Mouse (Mus musculus): ENCODE data around the gene Gm47996.
"Not testable (repeated sequence)": the region's sequence is repeated elsewhere in the genome, so short reads cannot be mapped to it uniquely, and the experiment has no call there.

The Gm47996 gene

GRCm38 (mm10) chr1:151209824-151210355 is at the start of gene Gm47996:
Gene Gm47996, plus strand, starts transcription at chr1:151210131.
- DNase-seq (ENCODE audit: low read depth in 1 of 2, low spot score in 2 of 2), result not testable (repeated sequence)

DNA sequence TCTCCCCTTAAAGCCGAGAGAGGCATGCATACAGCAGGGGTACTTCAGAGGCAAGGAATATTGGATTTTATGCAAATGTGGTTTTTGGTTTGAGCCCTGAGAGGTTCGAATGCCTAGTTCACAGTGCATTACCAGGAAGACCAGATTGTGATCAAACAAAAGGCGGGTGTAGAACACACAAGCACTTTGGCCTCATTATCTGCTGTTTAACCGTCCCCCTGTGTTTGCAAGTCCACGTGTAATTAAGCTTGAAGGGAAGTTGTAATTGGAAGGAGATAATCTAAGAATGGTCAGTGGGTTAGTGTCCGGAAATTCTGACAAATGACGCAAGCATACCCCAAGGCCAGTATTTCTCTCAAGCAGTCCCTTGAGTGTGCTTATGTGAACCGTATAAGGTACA is 43.9 kb upstream of the Gm47996 start:
- no peak for DNase-seq (ENCODE audit: low read depth in 1 of 2, low spot score in 2 of 2)

- DNase-seq (ENCODE audit: low read depth in 1 of 2, low spot score in 2 of 2), result no peak
Measured at GRCm38 (mm10) chr1:151167297-151168047, 42.5 kb upstream of the Gm47996 start.

- no peak for DNase-seq (ENCODE audit: low read depth in 1 of 2, low spot score in 2 of 2)
Measured at GRCm38 (mm10) chr1:151168637-151169036, 41.3 kb upstream of the Gm47996 start.

GRCm38 (mm10) chr1:151171572-151172461 is 38.1 kb upstream of the Gm47996 start:
- DNase-seq (ENCODE audit: low read depth in 1 of 2, low spot score in 2 of 2), result no peak

DNA sequence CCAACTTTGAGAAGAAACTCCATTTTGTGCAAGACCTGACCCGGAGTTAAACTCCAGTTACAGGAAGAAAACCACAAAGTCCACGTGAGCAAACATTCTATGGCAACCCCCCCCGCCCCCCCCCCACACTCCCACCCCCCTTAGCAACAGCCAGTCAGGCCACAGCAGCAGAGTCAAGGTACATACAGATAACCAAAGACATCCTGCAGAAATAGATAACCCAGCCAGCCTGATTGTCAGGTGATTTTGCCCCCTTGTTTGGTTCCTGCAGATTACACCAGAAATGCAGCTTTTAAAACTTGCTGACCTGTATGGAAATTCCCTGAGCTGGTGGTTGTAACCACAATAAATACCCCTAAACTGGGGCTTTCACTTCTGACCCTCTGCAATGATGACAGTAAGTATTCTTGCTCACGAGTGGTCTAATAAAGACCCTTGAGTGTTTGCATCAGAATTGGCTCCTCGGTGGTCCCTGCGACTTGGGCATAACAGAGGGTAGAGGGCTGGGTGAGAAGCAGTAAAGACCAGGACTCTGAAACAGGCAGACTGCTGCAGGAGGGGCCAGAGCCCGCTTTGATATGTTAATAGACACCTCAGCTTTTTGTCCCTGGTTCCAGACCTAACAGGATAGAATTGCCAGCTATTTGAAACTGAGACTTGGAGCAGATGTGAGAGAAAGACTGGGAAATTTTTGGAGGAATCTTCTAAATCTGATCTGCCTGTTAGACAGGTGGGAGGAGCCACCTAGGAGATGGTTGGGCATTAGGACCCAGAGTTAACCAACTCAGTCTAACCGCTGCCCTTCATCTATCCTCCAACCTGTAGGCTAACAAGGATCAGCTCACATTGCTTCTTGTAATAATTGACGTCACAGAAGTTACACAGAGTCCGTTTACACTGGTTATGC is 32.6 kb upstream of the Gm47996 start:
- DNase-seq (ENCODE audit: low read depth in 1 of 2, low spot score in 2 of 2), result no peak

DNA sequence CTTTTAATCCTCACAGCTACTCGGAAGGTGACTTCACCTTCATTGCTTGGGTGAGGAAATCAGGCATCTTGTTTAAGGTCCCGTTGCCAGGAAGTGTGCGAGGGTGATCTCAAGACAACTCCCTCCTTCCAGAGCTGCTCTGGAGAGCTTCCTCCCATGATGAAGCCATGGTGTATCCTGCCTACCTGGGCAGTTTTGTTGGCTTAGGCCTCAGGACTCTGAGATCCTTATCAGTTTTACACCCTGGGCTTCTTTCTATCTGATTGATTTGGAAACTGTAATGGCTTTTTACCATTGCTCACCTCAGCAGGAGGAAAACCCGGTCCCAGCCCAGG is 32.0 kb upstream of the Gm47996 start:
- no peak for DNase-seq (ENCODE audit: low read depth in 1 of 2, low spot score in 2 of 2)

GRCm38 (mm10) chr1:151178505-151179083 is 31.3 kb upstream of the Gm47996 start:
- DNase-seq (ENCODE audit: low read depth in 1 of 2, low spot score in 2 of 2), result no peak

- no peak for DNase-seq (ENCODE audit: low read depth in 1 of 2, low spot score in 2 of 2)
Measured at GRCm38 (mm10) chr1:151180167-151180566, 29.8 kb upstream of the Gm47996 start.

DNA sequence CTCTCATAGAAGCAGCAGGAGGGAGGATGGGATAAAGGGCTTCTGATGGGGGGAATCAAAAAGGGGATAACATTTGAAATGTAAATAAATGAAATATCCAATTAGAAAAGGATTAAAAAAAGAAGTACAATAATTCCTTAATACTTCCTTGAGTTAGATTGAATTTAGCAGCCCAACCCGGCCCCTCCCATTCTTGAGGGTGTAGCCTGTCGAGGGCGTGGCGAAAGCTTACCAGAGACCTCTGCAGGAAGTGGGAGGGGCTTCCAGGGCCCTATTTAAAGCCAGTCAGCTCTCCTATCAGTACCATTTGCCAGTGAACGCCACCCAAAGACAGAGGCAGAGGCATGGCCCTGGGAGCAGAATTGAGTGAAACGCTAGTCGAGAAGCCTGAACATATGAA is 27.7 kb upstream of the Gm47996 start, which contains the start of gene Gm47985:
TSS of gene Gm47985 (plus strand) at position 272 of the 400 bp plus-strand sequence.
- DNase-seq (ENCODE audit: low read depth in 1 of 2, low spot score in 2 of 2), result not testable (repeated sequence)

- DNase-seq (ENCODE audit: low read depth in 1 of 2, low spot score in 2 of 2), result not testable (repeated sequence)
Measured at GRCm38 (mm10) chr1:151186186-151186585, 23.7 kb upstream of the Gm47996 start.

DNA sequence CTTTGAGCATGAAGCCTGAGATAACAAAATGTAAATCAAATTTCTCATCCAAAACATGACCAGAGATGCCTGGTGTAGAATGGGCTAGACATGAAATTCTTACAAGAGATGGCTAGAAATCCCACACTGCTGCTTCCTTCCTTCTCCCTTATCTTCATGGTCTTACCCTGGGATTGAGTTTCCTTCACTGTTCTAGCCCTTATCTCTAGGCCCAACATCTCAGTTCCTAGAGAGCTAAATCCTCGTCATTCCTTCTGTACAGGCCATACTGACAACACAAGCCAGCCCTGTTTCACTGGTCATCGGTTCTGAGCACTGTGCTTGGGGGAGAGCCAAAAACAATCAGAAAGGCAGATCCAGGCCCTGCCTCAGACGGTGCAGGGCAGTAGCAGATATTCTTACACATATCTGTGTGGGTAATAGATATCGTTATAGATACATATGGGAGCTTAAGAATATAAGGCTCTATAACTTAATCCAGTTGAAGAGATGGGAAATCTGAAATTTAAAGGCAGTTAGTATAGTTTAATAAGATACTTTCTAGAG is 23.0 kb upstream of the Gm47996 start:
- DNase-seq (ENCODE audit: low read depth in 1 of 2, low spot score in 2 of 2), result not testable (repeated sequence)

- DNase-seq (ENCODE audit: low read depth in 1 of 2, low spot score in 2 of 2), result no peak
Measured at GRCm38 (mm10) chr1:151188469-151188868, 21.5 kb upstream of the Gm47996 start.

GRCm38 (mm10) chr1:151192075-151192474 is 17.9 kb upstream of the Gm47996 start, which contains the start of gene Gm8947:
Gene Gm8947, plus strand, starts transcription at chr1:151192376.
- DNase-seq (ENCODE audit: low read depth in 1 of 2, low spot score in 2 of 2), result not testable (repeated sequence)

- not testable (repeated sequence) for DNase-seq (ENCODE audit: low read depth in 1 of 2, low spot score in 2 of 2)
Measured at GRCm38 (mm10) chr1:151192739-151193138, 17.2 kb upstream of the Gm47996 start.

DNA sequence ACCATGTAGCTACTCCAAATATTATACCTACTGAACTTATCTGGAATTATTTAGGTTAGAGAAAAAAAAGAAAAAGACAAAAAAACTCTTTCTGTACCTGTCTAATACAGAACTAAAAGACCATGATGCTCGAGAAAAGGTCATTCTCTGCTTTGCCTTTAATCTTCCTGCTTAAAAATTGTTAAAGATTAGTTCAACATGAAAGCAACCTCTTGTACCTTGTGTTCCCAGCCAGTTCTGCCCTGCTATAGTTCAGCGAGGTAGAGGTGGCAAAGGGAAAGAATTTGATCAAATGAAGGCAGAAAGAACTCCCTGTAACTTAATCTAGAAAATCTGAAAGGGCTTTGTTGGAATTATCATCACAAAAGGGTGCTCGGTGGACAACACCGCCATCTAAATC is 13.9 kb upstream of the Gm47996 start:
- DNase-seq (ENCODE audit: low read depth in 1 of 2, low spot score in 2 of 2), result not testable (repeated sequence)

DNA sequence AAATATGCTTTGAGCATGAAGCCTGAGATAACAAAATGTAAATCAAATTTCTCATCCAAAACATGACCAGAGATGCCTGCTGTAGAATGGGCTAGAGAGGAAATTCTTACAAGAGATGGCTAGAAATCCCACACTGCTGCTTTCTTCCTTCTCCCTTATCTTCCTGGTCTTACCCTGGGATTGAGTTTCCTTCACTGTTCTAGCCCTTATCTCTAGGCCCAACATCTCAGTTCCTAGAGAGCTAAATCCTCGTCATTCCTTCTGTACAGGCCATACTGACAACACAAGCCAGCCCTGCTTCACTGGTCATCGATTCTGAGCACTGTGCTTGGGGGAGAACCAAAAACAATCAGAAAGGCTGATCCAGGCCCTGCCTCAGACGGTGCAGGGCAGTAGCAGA is 13.2 kb upstream of the Gm47996 start:
- DNase-seq (ENCODE audit: low read depth in 1 of 2, low spot score in 2 of 2), result not testable (repeated sequence)

DNA sequence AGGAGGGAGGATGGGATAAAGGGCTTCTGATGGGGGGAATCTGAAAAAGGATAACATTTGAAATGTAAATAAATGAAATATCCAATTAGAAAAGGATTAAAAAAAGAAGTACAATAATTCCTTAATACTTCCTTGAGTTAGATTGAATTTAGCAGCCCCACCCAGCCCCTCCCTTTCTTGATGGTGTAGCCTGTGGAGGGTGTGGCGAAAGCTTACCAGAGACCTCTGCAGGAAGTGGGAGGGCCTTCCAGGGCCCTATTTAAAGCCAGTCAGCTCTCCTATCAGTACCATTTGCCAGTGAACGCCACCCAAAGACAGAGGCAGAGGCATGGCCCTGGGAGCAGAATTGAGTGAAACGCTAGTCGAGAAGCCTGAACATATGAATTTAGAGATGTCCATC is 11.8 kb upstream of the Gm47996 start, which contains the start of gene Gm47995:
TSS of gene Gm47995 (plus strand) at position 329 of the 400 bp plus-strand sequence.
- not testable (repeated sequence) for DNase-seq (ENCODE audit: low read depth in 1 of 2, low spot score in 2 of 2)

- not testable (repeated sequence) for DNase-seq (ENCODE audit: low read depth in 1 of 2, low spot score in 2 of 2)
Measured at GRCm38 (mm10) chr1:151200620-151201019, 9.3 kb upstream of the Gm47996 start.

GRCm38 (mm10) chr1:151202771-151203170 is 7.2 kb upstream of the Gm47996 start:
- DNase-seq (ENCODE audit: low read depth in 1 of 2, low spot score in 2 of 2), result not testable (repeated sequence)

All from monocyte, adult 2 months (primary cell).